Mouse (Mus musculus) embryo, embryonic 11 days (tissue): Measurements from ENCODE around the gene Ddr1.
A peak's percentile ranks its signal among the peaks of the same experiment; 100 is the strongest.

Experiments
- DNase-seq: peaks from one replicate; pipeline ENCODE4 v3.0.0-alpha.2; 2015

Ddr1 gene

DNA sequence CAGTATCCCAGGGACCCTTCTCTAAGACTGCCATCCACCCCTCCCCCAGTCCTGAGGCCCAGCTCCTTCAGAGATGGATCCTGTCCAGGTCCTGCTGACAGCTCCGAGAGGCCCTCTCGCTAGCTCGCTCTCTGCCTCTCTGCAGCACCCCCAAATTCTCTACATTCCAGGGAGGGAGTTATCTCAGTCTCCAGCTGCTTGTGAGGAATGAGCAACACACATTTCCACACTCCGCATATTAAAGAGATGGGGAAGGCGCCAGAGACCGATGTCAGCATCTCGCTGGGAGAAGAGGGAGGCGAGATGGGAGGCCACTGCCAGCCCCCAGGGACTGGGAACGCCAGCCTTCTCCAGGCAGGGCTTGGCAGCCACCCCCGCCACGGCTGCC, 15.9 kb upstream of the Ddr1 start:
- DNase-seq: peak; percentile 48

- DNase-seq: no peak
These were observed 15.4 kb upstream of the Ddr1 start for GRCm38 (mm10) chr17:35719616-35720339.

- no peak for DNase-seq
These were observed 12.7 kb upstream of the Ddr1 start for GRCm38 (mm10) chr17:35717080-35717479.

GRCm38 (mm10) chr17:35716114-35716513, 11.7 kb upstream of the Ddr1 start:
- no peak for DNase-seq

DNA sequence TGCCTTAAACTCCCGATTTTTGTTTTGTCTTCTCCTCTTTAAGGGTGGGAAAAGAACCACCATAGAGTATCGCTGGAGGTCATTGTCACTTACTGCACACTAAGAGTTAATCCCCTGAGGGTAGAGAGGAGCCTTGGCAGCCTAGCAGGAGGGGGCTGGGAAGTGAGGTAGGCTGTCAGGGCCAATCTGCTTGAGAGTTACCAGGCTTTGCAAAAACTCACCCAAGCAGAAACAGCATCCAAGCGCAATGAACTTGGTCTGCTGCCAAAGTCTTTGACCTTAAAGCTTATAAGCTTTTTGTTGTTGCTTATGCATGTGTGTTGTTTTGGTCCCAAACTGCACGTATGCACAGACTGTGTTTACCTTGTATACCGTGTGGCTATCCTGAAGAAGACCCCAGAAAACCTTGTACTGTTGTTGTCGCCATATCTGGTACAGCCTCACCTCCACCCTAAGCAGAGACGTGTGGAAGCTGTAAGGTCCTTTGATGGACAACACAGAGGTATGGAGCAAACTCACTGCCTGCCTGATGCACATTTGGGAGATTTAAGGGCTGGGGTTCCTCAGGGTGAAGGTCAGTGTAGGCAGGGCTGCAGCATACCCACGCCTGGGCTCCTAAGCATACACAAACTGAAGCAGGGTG, 6.4 kb upstream of the Ddr1 start:
- peak; percentile 66 for DNase-seq

- DNase-seq: no peak
These were observed 4.2 kb upstream of the Ddr1 start for GRCm38 (mm10) chr17:35708611-35709010.

DNA sequence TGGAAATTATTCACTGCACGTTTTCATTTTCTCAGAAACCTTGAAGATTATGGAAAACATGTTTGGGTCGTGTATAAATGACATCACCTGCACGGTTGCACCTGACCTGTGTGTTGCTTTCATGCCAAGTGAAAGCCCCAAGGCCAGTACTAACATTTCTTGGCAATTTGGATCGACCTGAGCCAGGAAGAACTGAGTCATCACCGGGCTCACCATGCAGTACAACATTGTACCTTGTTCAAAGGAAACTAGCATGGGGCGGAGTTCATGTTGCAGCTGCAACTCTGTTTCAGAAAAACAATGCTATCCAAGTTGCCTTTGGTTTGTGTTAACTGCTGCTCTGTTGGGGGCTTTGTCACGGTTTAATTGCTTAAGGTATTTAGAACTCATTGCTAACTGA, 3.5 kb upstream of the Ddr1 start:
- no peak for DNase-seq

DNA sequence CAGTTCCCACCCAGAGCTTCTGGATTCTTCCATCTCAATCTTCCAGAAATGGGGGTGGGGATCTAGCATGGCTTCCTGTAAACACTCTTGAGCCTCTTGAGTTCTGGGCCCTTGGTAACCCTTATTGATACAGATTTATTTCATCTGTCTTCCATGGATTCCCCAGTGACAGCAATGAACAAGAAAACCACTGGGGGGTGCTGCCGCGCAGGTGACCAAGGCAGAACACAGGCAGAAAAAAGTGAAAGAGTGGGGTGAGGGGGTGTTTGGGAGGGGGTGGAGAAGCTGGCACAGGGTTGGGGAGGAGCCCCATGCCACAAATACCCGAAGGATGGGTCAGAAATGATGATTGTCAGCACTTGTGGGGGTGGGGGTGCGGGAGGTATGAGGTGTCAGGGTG, 1.4 kb upstream of the Ddr1 start:
- DNase-seq: peak; percentile 61

DNA sequence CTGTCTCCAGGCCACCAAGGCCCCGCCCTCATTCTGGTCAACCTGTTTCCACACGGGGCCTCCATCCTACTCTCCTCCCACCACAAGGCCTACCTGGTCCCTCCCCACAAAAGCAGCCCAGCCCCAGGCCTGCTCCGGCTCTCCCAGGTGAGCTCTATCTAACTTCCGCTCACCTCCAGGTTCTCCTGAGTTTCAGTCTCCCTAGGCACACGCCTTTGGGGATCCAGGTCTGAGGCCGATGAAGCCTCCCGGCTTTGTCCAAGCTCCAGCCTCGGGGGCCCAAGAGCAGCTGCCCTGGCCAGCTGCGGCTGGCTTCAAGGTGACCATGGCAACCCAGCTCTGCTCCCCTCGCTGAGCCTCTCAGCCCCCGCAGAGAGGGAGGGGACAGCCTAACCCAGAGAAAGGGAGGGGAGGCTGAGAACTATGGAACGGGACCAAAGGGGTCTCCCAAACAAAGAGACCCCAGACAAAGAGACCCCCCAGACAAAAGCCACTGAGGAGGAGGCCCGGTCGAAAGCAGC, 610 bp downstream of the Ddr1 start:
- peak; percentile 93 for DNase-seq

- no peak for DNase-seq
These were observed 1.4 kb downstream of the Ddr1 start for GRCm38 (mm10) chr17:35703065-35703464.

- DNase-seq: no peak
These were observed 1.8 kb downstream of the Ddr1 start for GRCm38 (mm10) chr17:35702605-35703004.

DNA sequence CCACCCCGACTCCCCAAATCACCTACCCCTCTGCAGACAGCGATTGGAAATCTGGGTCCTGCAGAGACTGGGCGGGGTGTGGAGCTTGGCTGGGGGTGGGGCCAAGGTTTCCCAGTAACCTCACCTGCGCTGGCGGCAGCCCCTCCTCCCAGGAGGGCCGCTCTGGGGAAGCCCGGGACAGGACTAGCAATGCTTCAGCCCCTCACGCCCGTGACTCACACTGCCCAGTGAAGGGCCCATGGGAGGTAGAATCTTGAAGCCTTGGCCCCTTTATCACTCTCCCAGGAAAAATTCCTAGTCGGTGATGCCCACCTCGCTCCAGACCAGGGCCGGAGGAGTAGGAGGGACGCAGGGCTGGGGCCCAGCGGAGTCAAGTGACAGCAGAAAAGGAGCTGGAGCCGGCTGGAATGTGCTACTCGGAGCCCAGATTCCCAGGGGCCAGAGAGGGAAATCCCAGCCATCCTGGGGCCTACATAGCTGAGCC, 2.4 kb downstream of the Ddr1 start:
- peak; percentile 65 for DNase-seq

- peak; percentile 46 for DNase-seq
These were observed 3.0 kb downstream of the Ddr1 start for GRCm38 (mm10) chr17:35701203-35701977.

DNA sequence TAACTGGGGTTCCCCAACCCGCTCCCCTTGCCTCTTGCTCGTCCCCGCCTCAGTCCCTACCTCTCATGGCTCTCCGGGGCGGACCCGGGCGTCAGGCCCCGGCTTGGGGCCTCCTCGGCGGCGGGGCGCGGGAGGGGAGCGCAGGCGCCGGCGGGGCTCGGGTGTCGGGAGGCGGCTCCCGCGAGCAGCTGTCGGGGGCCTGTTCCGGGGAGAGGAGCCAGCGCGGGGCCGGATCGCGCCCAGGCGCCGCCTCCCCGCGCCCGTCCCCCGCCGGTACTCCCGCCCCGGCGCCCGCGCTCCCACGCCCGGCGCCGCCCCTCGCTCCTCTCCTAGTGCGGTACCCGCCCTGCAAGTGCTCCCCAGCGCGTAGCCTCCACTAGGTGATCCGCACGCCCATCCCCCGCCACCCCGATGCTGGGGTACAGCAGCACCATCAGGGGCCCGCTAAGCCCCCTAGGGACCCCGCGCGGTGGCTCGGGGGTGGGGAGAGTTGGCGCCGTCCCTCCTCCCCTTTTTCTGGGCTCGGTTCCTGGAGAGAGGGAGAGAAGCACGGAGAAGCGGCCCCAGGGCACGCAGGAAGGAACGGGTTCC, 4.0 kb downstream of the Ddr1 start:
- peak; percentile 77 for DNase-seq

- peak; percentile 54 for DNase-seq
These were observed 4.5 kb downstream of the Ddr1 start for GRCm38 (mm10) chr17:35699919-35700318.

GRCm38 (mm10) chr17:35698501-35698883, 5.9 kb downstream of the Ddr1 start:
- DNase-seq: no peak

DNA sequence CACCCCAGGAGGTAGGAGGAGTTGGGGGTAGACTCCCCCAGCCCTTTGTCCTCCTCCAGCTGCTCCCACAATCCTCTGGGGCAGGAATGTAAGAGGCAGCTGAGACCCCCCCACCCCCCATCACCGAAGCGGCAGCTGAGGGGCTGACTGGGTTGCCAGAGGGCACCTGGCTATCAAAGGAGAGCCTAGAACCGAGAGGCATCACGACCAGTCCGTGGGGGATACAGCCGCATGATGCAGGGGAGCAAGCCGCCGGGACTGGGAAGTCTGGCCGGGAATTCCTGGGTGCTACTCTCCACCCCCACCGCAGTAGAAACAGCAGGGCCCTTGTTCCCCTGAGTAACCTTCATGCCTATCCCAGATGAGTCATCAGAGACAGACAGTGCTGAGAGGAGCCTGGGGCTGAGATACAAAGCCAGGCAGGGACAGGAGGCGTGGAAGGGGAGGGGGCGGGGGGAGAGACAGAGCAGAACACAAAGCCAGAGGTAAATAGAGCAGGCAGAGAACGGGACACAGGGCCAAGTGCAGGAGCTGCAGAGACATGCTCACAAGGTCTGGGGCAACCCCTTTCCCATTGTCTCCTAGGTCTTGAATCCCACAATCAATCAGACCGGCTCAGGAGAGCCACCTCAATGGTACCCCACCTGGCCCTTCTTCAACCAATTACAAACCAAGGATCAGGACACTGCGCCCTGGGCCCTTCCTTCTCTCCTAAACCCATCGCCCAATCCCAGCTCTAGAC, 6.5 kb downstream of the Ddr1 start:
- DNase-seq: peak; percentile 70

- no peak for DNase-seq
These were observed 7.0 kb downstream of the Ddr1 start for GRCm38 (mm10) chr17:35697429-35697758.

- DNase-seq: no peak
These were observed 7.7 kb downstream of the Ddr1 start for GRCm38 (mm10) chr17:35696691-35697090.

DNA sequence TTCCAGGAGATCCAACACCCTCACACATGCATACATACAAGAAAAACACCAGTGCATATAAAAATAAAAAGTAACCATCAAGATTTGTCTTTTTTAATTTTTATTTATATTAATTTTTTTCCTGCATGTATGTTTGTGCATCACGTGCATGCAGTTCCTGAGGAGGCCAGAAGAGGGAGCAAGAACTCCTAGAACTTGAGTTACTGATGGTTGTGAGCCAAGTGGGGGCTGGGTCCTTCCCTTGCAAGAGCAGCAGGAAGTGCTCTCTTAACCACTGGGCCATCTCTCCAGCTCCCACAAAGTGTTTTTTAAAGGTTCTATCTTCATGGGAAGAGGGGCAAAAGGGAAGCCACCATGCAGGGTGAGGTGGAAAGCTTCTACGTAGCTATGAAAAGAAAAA, 9.1 kb downstream of the Ddr1 start:
- DNase-seq: no peak

GRCm38 (mm10) chr17:35693906-35694305, 10.5 kb downstream of the Ddr1 start:
- DNase-seq: no peak

DNA sequence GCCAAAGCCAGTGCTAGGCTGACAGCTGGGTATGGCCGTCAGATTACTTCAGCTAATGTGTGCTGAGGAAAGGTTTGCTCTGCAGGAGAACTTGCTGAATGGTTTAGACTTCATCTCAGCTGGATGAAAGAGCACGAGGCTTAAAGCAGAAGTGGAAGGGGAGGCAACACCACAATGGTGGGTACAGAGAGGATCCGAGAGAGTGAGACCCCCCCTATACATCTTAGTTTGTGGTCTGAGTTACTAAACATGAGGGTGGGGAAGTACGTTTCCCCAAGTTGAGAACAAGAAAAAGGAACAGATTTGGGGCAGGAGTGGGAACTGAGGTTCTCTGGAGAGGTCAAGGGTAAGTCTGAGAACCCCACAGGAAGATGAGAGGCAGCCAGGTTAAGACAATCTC, 12.1 kb downstream of the Ddr1 start:
- no peak for DNase-seq

DNA sequence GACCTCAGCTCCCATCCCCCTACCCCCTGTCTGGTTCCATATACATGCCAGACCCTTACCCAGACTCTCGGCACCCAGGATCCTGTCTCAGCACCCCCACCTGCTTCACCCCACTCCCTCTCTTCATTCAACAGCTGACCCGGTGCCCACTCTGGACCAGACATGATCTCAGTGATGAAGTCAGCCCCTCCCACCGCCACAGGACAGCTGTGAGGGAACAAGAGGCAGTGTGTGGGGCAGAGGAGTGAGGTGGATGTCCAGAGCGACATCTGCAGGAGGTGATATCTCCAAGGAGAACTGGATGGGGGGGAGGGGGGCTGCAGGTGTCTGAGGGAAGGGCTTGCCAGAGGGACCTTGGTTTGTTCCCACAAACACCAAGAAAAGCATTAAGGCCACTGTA, 12.6 kb downstream of the Ddr1 start:
- no peak for DNase-seq
